Mouse (Mus musculus) CH12.LX (cell line): ENCODE data around the gene Gm42417.

Experiments used
- CHD2 ChIP-seq: IDR thresholded peaks from 2 replicates; pipeline ENCODE4 v1.6.1; 2011; ENCODE audit warnings: low read length, improper control_type of control experiment
- CTCF ChIP-seq, 2 experiments: IDR thresholded peaks in 1 of 2; conservative IDR thresholded peaks in 1 of 2; 2 replicates each; pipeline ENCODE4 v1.5.1; 2011 to 2012; ENCODE audit warnings: low read depth in 2 of 2, low read length in 2 of 2, improper control_type of control experiment in 1 of 2, inconsistent platforms in 1 of 2, mild to moderate bottlenecking in 1 of 2, moderate library complexity in 1 of 2
- E2F4 ChIP-seq: IDR thresholded peaks from 2 replicates; pipeline ENCODE4 v1.6.1; 2011; ENCODE audit warnings: low read depth, low read length, improper control_type of control experiment; ENCODE audit not compliant: insufficient replicate concordance
- GABPA ChIP-seq: IDR thresholded peaks from 2 replicates; pipeline ENCODE4 v1.6.1; 2012; ENCODE audit warnings: low read depth, low read length, improper control_type of control experiment, inconsistent platforms; ENCODE audit not compliant: insufficient replicate concordance
- JUND ChIP-seq: conservative IDR thresholded peaks from 2 replicates; pipeline ENCODE4 v1.6.1; 2011; ENCODE audit warnings: low read depth, low read length, improper control_type of control experiment
- NRF1 ChIP-seq: IDR thresholded peaks from 2 replicates; pipeline ENCODE4 v1.6.1; 2014; ENCODE audit warnings: low read depth, mild to moderate bottlenecking, inconsistent platforms, low read length, improper control_type of control experiment, moderate library complexity
- POLR2A ChIP-seq: IDR thresholded peaks from 2 replicates; pipeline ENCODE4 v1.6.1; 2011; ENCODE audit warnings: low read depth, mild to moderate bottlenecking, improper control_type of control experiment, low read length
- SMC3 ChIP-seq: IDR thresholded peaks from 2 replicates; pipeline ENCODE4 v1.6.1; 2011; ENCODE audit warnings: low read depth, low read length, improper control_type of control experiment
- TCF12 ChIP-seq: IDR thresholded peaks from 2 replicates; pipeline ENCODE4 v1.6.1; 2014; ENCODE audit warnings: low read depth, mild to moderate bottlenecking, inconsistent platforms, low read length, improper control_type of control experiment
- UBTF ChIP-seq: IDR thresholded peaks from 2 replicates; pipeline ENCODE4 v1.6.1; 2012; ENCODE audit warnings: low read depth, mild to moderate bottlenecking, inconsistent platforms, low read length, improper control_type of control experiment, moderate library complexity
- ZC3H11A ChIP-seq: IDR thresholded peaks from 2 replicates; pipeline ENCODE4 v1.6.1; 2012; ENCODE audit warnings: low read depth, mild to moderate bottlenecking, inconsistent platforms, low read length, improper control_type of control experiment
- ZMIZ1 ChIP-seq: IDR thresholded peaks from 2 replicates; pipeline ENCODE4 v1.6.1; 2012; ENCODE audit warnings: low read depth, mild to moderate bottlenecking, inconsistent platforms, low read length, improper control_type of control experiment
- ZNF384 ChIP-seq: IDR thresholded peaks from 2 replicates; pipeline ENCODE4 v1.6.1; 2012; ENCODE audit warnings: low read depth, low read length, improper control_type of control experiment, inconsistent platforms

DNA sequence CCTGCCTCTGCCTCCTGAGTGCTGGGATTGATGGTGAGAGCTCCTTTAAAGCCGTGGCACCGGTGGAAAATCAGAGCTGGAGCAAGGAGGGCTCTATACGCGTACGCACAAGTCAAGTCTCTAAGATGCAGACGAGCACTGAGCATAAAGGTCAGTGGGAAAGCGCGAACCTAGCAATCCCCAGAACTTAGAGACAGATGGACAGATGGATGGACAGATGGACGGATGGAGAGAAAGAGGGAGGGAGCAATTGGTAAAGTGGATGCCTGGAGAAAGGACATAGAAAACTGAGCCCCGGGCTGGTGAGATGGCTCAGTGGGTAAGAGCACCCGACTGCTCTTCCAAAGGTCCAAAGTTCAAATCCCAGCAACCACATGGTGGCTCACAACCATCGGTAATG, 1.6 kb upstream of the Gm42417 start:
- TF ChIP-seq CTCF (conservative IDR thresholded peaks at IDR 0.05 in 1 of 2, IDR thresholded peaks at IDR 0.05 in 1 of 2; ENCODE audit: low read depth in 2 of 2, low read length in 2 of 2) = no peak
- no peak for TF ChIP-seq POLR2A
- no peak for TF ChIP-seq ZC3H11A
- TF ChIP-seq ZNF384 = no peak
- no peak for TF ChIP-seq TCF12
- TF ChIP-seq CHD2 = no peak
- TF ChIP-seq NRF1 = no peak
- TF ChIP-seq ZMIZ1 = no peak
- TF ChIP-seq SMC3 = no peak
- no peak for TF ChIP-seq GABPA
- TF ChIP-seq E2F4 = no peak
- no peak for TF ChIP-seq JUND
- TF ChIP-seq UBTF = no peak
